Mouse (Mus musculus) large intestine, adult 2 months (tissue): Measurements from ENCODE around the gene Fam172a. TPM values are rescaled to one million over a fixed set of nuclear protein-coding genes. Genes with fewer than 3 reads are reported as not detected.

Experiments
- DNase-seq: peaks from one replicate; pipeline ENCODE4 v3.0.0-alpha.2; 2012; ENCODE audit warnings: low read depth, low spot score
- WGBS: fragments of 180-500 bp; shearing (Covaris S2); methylation state at CpG from one replicate; pipeline ENCODE4 v1.1.7; 2018; 5-methylcytosine and 5-hydroxymethylcytosine counted together
- polyA plus RNA-seq: library from polyadenylated mRNA; depleted of rRNA; stranded (reverse); fragments of >200 nt; gene quantifications from 2 replicates; pipeline ENCODE4 v1.2.3, GENCODE M21; 2012

Fam172a gene
- polyA plus RNA-seq, 1 experiment = 2.1 TPM

- 9% methylated on average over 3 of the region's 3 CpGs for WGBS
- DNase-seq = no peak
These were observed 471.0 kb downstream of the Fam172a start for GRCm38 (mm10) chr13:78172861-78173260.

DNA sequence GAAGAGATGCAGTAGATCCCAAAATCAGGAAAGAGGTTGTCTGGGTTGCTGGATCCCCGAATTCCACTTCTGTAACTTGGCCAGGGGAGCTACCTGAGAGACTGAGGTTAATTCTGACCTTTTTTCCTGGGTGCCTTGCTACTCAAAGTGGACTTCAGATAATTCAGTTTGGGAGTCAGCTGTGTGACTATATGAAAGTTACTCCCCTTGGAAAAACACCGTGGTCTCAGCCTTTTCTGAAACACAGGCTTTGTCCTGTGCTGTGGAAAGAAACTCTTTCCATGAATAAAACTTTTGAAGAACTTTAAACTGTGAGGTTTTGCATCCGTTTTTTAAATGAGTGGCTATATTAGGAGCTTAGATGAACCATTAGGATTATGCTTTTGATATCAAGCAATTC lies 472.4 kb downstream of the Fam172a start:
- 9% methylated on average over 3 of the region's 3 CpGs for WGBS
- no peak for DNase-seq

DNA sequence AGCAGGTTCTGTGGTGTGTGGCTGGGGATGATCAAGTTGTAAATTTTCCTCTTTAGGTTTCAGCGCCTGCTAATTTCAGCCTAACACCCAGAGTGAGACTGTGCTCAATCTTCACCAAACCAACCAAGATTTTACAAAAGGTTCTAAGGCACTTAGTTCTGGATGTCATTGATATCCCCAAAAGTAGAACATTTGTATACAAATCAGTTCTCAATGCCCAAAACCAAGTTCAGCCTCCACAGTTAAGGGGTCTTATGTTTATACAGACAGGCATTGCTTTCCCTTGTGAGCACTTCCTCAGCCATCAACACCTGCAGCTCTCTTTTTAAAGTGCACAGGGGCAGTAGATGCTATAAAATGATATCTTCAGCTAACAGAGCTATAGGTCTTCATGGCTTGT lies 473.1 kb downstream of the Fam172a start:
- WGBS = 9% methylated on average over 1 of the region's 1 CpGs

DNA sequence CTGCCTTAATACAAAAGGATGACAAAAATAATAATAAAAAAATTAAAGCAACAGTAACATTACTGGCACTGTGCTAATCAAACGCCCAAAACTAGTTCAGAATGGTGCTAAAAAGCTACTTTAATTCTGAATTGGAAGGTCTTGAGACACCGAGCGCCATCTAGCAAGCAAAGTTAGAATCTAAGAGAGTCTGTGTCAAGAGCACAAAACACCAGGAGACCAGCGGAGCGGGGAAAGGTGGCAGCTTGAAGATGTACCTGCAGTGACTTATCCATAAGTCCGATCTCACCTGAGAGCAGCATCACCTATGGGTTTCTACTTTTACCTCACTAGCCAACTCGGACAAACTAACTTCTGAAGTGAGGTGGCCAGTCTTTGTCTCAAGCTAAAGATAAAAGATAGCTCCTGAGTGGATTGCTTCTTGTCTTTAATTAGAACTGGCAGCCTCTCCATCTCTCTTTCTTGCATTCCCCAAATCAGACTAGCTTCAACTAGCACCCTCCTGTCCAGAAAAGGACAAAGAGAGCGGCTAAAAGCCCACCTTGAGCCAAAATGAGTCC lies 474.1 kb downstream of the Fam172a start:
- 5% methylated on average over 8 of the region's 8 CpGs for WGBS
- no peak for DNase-seq

More for the DNA sequence above, 473.1 kb downstream of the Fam172a start:
- DNase-seq = no peak

- 10% methylated on average over 5 of the region's 5 CpGs for WGBS
- DNase-seq = no peak
These were observed 475.6 kb downstream of the Fam172a start for GRCm38 (mm10) chr13:78177381-78177950.

- no peak for DNase-seq
- WGBS = 8% methylated on average over 1 of the region's 1 CpGs
These were observed 476.2 kb downstream of the Fam172a start for GRCm38 (mm10) chr13:78178021-78178420.

- DNase-seq = no peak
- WGBS = 20% methylated on average over 5 of the region's 5 CpGs
These were observed 476.9 kb downstream of the Fam172a start for GRCm38 (mm10) chr13:78178771-78179170.

DNA sequence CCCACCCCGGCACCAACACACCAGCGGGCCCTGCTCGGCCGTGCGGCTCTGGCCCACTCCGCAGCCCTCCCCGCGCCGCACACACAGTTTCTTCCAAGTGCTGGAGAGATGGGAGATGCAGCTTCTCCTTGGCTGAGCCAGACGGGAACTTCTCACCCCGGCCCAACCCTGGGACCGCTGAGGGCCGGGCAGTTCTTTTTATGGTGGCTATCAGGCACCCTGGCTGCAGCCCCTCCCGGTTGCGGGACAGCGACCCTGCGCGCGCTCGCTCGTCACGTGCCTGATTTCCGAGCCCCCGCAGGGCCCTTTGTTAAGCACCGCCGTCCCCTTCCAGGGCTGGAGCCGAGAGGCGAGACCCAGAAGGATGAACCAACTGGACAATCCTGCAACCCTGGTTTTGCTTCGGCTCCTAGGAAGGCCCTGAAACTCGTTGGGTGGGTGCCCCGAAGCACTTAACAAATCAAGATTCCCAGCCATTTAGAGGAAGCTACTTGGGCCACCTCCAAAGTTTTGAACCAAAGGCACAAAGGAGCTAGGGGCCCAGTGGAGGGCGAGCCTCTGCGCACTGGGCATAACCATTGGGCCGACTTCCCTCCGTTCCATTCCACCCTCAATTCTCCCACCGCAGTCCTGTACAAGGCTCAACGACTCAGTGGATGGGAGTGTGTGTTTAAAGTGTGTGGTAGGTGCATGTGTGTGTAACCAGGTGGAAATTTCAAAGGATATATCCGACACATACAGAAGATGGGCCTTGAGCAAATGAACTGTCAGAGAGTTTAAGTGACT lies 477.7 kb downstream of the Fam172a start:
- DNase-seq = no peak
- WGBS = 9% methylated on average over 38 of the region's 38 CpGs

GRCm38 (mm10) chr13:78180261-78180660 lies 478.4 kb downstream of the Fam172a start:
- WGBS = 36% methylated on average over 3 of the region's 3 CpGs

GRCm38 (mm10) chr13:78181071-78181929 lies 479.5 kb downstream of the Fam172a start:
- DNase-seq = no peak

More at GRCm38 (mm10) chr13:78180261-78180660, 478.4 kb downstream of the Fam172a start:
- DNase-seq = no peak

GRCm38 (mm10) chr13:78181930-78182558 lies 480.2 kb downstream of the Fam172a start:
- 9% methylated on average over 14 of the region's 14 CpGs for WGBS
- no peak for DNase-seq

More at GRCm38 (mm10) chr13:78181071-78181929, 479.5 kb downstream of the Fam172a start:
- WGBS = 3% methylated on average over 44 of the region's 44 CpGs

DNA sequence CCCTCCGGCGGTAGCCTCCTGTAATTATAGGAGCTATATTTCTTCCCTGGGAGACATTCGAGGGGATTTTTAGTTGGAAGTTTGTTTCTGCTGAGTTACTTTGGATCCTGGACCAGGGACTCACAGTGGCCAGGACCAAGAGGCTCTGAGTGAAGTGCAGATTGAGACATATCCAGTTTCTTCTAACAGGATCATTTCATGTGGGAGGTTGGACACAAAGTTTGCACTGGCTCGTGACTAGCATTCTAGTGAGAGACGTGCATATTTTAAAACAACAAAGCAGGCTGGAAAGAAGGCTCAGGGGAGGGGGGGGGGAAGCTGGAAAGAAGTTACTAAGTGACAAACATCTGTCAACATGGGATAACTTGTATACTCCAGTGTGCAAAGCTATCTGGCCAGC lies 481.2 kb downstream of the Fam172a start:
- WGBS = 14% methylated on average over 5 of the region's 5 CpGs
- no peak for DNase-seq

GRCm38 (mm10) chr13:78183986-78184385 lies 482.2 kb downstream of the Fam172a start:
- 34% methylated on average over 5 of the region's 5 CpGs for WGBS
- no peak for DNase-seq

DNA sequence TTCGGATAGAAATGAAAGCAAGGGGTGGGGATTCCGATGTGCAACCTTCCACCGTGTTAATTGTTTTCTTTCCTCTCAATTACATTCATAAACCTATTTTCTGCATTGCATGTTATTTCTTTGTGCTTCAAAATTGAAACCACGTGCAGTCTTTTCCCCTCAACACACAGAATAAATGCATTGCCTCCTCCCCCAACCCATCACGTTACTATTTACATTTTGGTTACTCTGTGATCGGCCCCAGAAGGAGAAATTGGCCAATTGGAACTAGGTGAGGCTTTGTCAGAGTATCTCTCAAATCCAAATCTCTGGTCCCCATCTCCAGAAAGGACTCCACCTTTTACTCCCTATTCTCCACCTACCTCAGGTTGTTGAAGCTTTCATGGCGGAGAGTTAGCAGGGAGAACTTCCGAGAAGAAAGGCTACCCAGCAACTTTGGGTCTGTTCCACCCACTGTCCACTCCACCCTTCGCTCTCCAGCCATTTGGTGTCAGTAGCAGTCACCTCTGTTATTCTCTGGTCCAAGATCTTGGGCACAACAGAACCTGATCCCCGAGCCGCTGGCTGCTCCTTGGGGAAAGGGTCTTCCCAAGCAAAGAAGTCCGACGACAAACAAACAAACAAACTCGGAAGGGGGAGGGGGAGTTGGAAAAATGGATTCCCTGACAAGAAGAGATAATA lies 483.1 kb downstream of the Fam172a start:
- 20% methylated on average over 14 of the region's 14 CpGs for WGBS
- no peak for DNase-seq

- WGBS = 31% methylated on average over 12 of the region's 12 CpGs
- no peak for DNase-seq
These were observed 484.6 kb downstream of the Fam172a start for GRCm38 (mm10) chr13:78186340-78186946.

- WGBS = 61% methylated on average over 5 of the region's 5 CpGs
- DNase-seq = no peak
These were observed 486.0 kb downstream of the Fam172a start for GRCm38 (mm10) chr13:78187833-78188232.

DNA sequence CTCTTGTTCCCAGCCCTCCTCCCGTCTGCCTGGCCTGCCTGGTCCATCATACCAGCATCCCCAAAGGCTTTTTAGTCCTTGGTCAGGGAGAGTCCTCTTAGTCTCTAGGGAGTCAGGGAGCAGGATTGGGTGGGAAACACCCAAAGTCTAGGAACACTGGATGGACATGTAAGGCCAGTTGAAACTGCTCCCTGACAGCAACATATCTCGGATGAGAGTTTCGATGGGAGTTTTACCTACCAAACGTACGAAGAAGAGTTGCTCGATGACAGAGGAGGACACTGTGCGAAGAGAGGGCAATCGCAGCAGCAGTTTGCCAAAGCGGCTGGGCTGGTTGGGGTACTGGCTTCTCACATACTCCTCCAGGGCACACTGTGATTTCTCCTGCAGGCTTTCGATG lies 487.8 kb downstream of the Fam172a start:
- 62% methylated on average over 10 of the region's 10 CpGs for WGBS

DNA sequence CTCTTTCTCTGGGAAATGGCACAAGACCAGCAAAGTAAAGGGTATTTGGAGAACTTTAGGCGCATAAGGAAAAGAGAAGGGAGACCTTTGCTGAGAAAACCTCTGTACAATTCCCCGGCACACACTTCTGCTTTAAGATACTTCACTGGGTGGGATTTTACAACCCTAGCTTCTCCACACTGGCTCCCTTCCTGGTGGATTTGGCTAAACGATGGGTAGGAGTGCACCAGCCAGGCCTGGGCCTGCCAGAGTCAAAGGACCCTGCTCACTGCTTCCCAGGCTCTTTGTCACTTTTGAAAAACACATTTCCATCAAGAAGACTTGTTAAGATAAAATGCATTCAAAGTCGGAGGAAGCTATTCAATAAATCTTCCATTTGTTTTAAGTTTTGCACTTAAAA lies 491.4 kb downstream of the Fam172a start:
- WGBS = 54% methylated on average over 4 of the region's 4 CpGs
- DNase-seq = no peak

More for the DNA sequence above, 487.8 kb downstream of the Fam172a start:
- no peak for DNase-seq
